ENCODE assay signal across 8 mouse cellular contexts in genomic region chr2:102201198-102201948, GRCm38 (mm10). TPM values are rescaled to one million over a fixed set of nuclear protein-coding genes. Genes with fewer than 3 reads are reported as not detected.
A peak's percentile ranks its signal among the peaks of the same experiment; 100 is the strongest.
DNase-seq lines count a peak whose midpoint lies in the region; TF ChIP-seq lines count a peak whose summit lies in the region.
"Had no signal": no experiment of that assay in that cellular context is flagged by ENCODE, and none has a peak within 500 bp of the region (broad histone marks: within the 10 kb centered on the region; RNA-seq: fewer than 3 reads in every experiment).

No protein-coding gene starts in this region.

- no peak for TF ChIP-seq POLR2A in bone marrow macrophage, adult 2 months (IDR thresholded peaks at IDR 0.05; ENCODE audit: borderline replicate concordance, low read depth, low read length)

- H3K4me3 ChIP-seq in layer of hippocampus, adult 2 months, result no peak overlapping the region
- H3K4me3 ChIP-seq in bone marrow macrophage, adult 2 months (ENCODE audit: insufficient read depth, low read length), result no peak overlapping the region
- H3K4me3 ChIP-seq: lung, embryonic 15.5 days had no signal

- H3K27ac ChIP-seq in layer of hippocampus, adult 2 months, result peak overlapping the region; percentile 80
- peak overlapping the region; percentile 26; the same call in 1 of the 2 replicates for H3K27ac ChIP-seq in bone marrow macrophage, adult 2 months (ENCODE audit: insufficient read depth, low read depth, low read length)
- H3K27ac ChIP-seq: lung, embryonic 15.5 days had no signal

- H3K4me1 ChIP-seq in bone marrow macrophage, adult 2 months (ENCODE audit: control insufficient read depth, insufficient read depth, low read length), result peaks cover 9% of the 10 kb centered on the region

- TF ChIP-seq CTCF in layer of hippocampus, adult 2 months (conservative IDR thresholded peaks at IDR 0.05), result peak; percentile 15; the same call in 1 of the 2 replicates
- 0 out of 2 replicates have a peak, but pooled peaks have one; percentile 14 for TF ChIP-seq CTCF in bone marrow macrophage, adult 2 months (IDR thresholded peaks at IDR 0.05; ENCODE audit: low read depth, low read length)

- peak in 1 of 2 experiments; percentile 32 for DNase-seq in layer of hippocampus, adult 2 months (ENCODE audit: low spot score in 2 of 2)
- no peak for DNase-seq in layer of hippocampus, postnatal 36 days
- DNase-seq in gastrocnemius, postnatal 25 days, result peak; percentile 48
- peak; percentile 68 for DNase-seq in lung, postnatal 25 days (ENCODE audit: low spot score)
- DNase-seq in right cerebral cortex, postnatal 10 days (ENCODE audit: low spot score in 2 of 2), result no peak
- DNase-seq in Muller cell, postnatal 12 days (ENCODE audit: inconsistent ontology term), result no peak

RNA-seq across cellular contexts. Expression of gene Ldlrad3, which starts 15.2 kb away (rescaled TPM):
- 10 to 100 TPM in 1 of 2 experiments, 1 to 10 TPM in 1; 9.3 to 11.2 TPM for total RNA-seq in layer of hippocampus, adult 2 months (2021)
- 1 to 10 TPM; 9.3 to 9.4 TPM for total RNA-seq in layer of hippocampus, postnatal 36 days (2021)
- polyA plus RNA-seq in bone marrow macrophage, adult 2 months (2012; ENCODE audit: insufficient read depth, insufficient read length, missing spikeins), result 33.5 and 35.9 TPM in 2 replicates
- total RNA-seq in gastrocnemius, postnatal 25 days (2021), result 1 to 10 TPM; 4.2 to 6.4 TPM

Comparison
In these comparisons a context has a peak if more than half of its experiments do, and no peak if none do; other contexts are left out.
1. DNase-seq: peak in gastrocnemius, postnatal 25 days (single experiment) and lung, postnatal 25 days (single experiment); none in layer of hippocampus, postnatal 36 days (0 of 2), right cerebral cortex, postnatal 10 days (0 of 2) and Muller cell, postnatal 12 days (single experiment).